Mouse (Mus musculus): ENCODE results near the gene Olfr576. TPM values are rescaled to one million over a fixed set of nuclear protein-coding genes. Genes with fewer than 3 reads are reported as not detected.

The Olfr576 gene
- polyA plus RNA-seq, 1 experiment: not detected

- no peaks in the 10 kb centered on the region for H3K4me1 ChIP-seq (ENCODE audit: control insufficient read depth, insufficient read depth, low read length)
- TF ChIP-seq CTCF (IDR thresholded peaks at IDR 0.05; ENCODE audit: insufficient read depth, low read depth, low read length) (no peak), POLR2A (IDR thresholded peaks at IDR 0.05; ENCODE audit: insufficient read depth, low read depth, low read length) (no peak)
- no peak within 1 kb of the TSS for H3K27ac ChIP-seq (ENCODE audit: insufficient read depth, low read depth, low read length)
- 97% methylated on average over 1 of the region's 1 CpGs for WGBS
- H3K4me3 ChIP-seq (ENCODE audit: insufficient read depth, low read depth, low read length): no peak within 1 kb of the TSS
Measured at GRCm38 (mm10) chr7:102948167-102948566, 14.3 kb upstream of the Olfr576 start, which contains the start of gene Olfr574. Gene Olfr574, plus strand, starts transcription at chr7:102948467.

DNA sequence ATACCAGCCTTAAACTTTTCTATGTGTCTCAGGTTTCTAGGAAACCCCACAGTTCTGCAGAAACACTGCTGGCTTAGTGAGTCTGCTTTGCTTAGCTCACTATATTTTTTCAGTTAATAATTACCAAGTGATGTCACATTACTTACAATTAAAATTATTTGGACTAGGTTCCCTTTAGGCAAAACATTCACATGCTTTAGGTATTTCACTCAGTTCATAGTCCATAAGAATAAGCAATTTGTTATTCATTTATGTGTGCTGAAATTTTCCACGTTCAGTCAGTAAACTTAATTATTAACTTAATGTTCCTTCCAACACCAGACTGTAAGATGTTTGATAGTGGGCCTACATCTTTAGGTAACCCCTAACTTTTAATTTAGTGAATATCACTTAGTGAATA is 11.7 kb upstream of the Olfr576 start:
- TF ChIP-seq CTCF (IDR thresholded peaks at IDR 0.05; ENCODE audit: insufficient read depth, low read depth, low read length) (no peak), POLR2A (IDR thresholded peaks at IDR 0.05; ENCODE audit: insufficient read depth, low read depth, low read length) (no peak)

DNA sequence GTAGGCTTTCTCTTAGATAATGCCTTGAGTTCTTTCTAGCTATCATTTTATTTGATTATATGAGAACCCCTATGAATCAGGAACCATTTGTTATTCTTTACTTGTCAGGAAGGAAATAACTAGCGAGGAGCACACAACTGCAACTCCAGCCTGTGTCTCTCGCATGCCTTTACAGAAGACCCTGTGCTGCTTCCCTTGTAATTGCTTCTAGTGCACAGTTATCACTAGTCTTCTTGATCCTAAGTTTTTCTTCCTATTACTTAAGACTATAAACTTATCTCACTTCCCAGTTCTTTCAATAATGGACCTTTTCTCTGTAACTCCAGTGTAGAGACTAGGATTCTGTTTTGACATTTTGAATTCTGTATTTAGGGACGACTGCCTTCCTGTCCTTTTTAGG is 4.3 kb upstream of the Olfr576 start:
- Histone ChIP-seq H3K4me1 (ENCODE audit: control insufficient read depth, insufficient read depth, low read length) (no peaks in the 10 kb centered on the region), H3K4me3 (ENCODE audit: insufficient read depth, low read depth, low read length) (no peak overlapping the region), H3K27ac (ENCODE audit: insufficient read depth, low read depth, low read length) (no peak overlapping the region)
- TF ChIP-seq POLR2A (IDR thresholded peaks at IDR 0.05; ENCODE audit: insufficient read depth, low read depth, low read length): no peak
- TF ChIP-seq CTCF (IDR thresholded peaks at IDR 0.05; ENCODE audit: insufficient read depth, low read depth, low read length): no peak
- 72% methylated on average over 3 of the region's 3 CpGs for whole genome bisulfite sequencing

More for the DNA sequence above, 11.7 kb upstream of the Olfr576 start:
- Histone ChIP-seq H3K4me3 (ENCODE audit: insufficient read depth, low read depth, low read length) (no peak overlapping the region), H3K27ac (ENCODE audit: insufficient read depth, low read depth, low read length) (no peak overlapping the region), H3K4me1 (ENCODE audit: control insufficient read depth, insufficient read depth, low read length) (no peaks in the 10 kb centered on the region)
- WGBS: 70% methylated on average over 1 of the region's 1 CpGs

GRCm38 (mm10) chr7:102958593-102958992 is 3.9 kb upstream of the Olfr576 start, which contains the start of gene Olfr575:
Gene Olfr575, minus strand, starts transcription at chr7:102958775.
- WGBS: 68% methylated on average over 1 of the region's 1 CpGs
- TF ChIP-seq POLR2A (IDR thresholded peaks at IDR 0.05; ENCODE audit: insufficient read depth, low read depth, low read length): no peak
- no peak for TF ChIP-seq CTCF (IDR thresholded peaks at IDR 0.05; ENCODE audit: insufficient read depth, low read depth, low read length)
- Histone ChIP-seq H3K4me3 (ENCODE audit: insufficient read depth, low read depth, low read length) (no peak within 1 kb of the TSS), H3K4me1 (ENCODE audit: control insufficient read depth, insufficient read depth, low read length) (no peaks in the 10 kb centered on the region), H3K27ac (ENCODE audit: insufficient read depth, low read depth, low read length) (no peak within 1 kb of the TSS)

- TF ChIP-seq POLR2A (IDR thresholded peaks at IDR 0.05; ENCODE audit: insufficient read depth, low read depth, low read length): no peak
- TF ChIP-seq CTCF (IDR thresholded peaks at IDR 0.05; ENCODE audit: insufficient read depth, low read depth, low read length): no peak
- Histone ChIP-seq H3K4me1 (ENCODE audit: control insufficient read depth, insufficient read depth, low read length) (no peaks in the 10 kb centered on the region), H3K4me3 (ENCODE audit: insufficient read depth, low read depth, low read length) (no peak overlapping the region), H3K27ac (ENCODE audit: insufficient read depth, low read depth, low read length) (no peak overlapping the region)
- 33% methylated on average over 1 of the region's 1 CpGs for WGBS
Measured at GRCm38 (mm10) chr7:102974399-102974798, 11.9 kb downstream of the Olfr576 start.

- TF ChIP-seq CTCF (IDR thresholded peaks at IDR 0.05; ENCODE audit: insufficient read depth, low read depth, low read length): no peak
- TF ChIP-seq POLR2A (IDR thresholded peaks at IDR 0.05; ENCODE audit: insufficient read depth, low read depth, low read length): no peak
- WGBS: 79% methylated on average over 2 of the region's 2 CpGs
Measured at GRCm38 (mm10) chr7:102975843-102976242, 13.4 kb downstream of the Olfr576 start, which contains the start of gene Olfr577. Gene Olfr577, minus strand, starts transcription at chr7:102975943.

GRCm38 (mm10) chr7:102989224-102989623 is 26.8 kb downstream of the Olfr576 start, which contains the start of gene Olfr578:
Gene Olfr578, minus strand, starts transcription at chr7:102989324.
- no peak for TF ChIP-seq POLR2A (IDR thresholded peaks at IDR 0.05; ENCODE audit: insufficient read depth, low read depth, low read length)
- TF ChIP-seq CTCF (IDR thresholded peaks at IDR 0.05; ENCODE audit: insufficient read depth, low read depth, low read length): no peak

More at GRCm38 (mm10) chr7:102975843-102976242, 13.4 kb downstream of the Olfr576 start, which contains the start of gene Olfr577:
- Histone ChIP-seq H3K27ac (ENCODE audit: insufficient read depth, low read depth, low read length) (no peak within 1 kb of the TSS), H3K4me3 (ENCODE audit: insufficient read depth, low read depth, low read length) (no peak within 1 kb of the TSS), H3K4me1 (ENCODE audit: control insufficient read depth, insufficient read depth, low read length) (no peaks in the 10 kb centered on the region)

More at GRCm38 (mm10) chr7:102989224-102989623, 26.8 kb downstream of the Olfr576 start, which contains the start of gene Olfr578:
- 74% methylated on average over 3 of the region's 3 CpGs for WGBS
- H3K4me1 ChIP-seq (ENCODE audit: control insufficient read depth, insufficient read depth, low read length): no peaks in the 10 kb centered on the region
- H3K27ac ChIP-seq (ENCODE audit: insufficient read depth, low read depth, low read length): no peak within 1 kb of the TSS
- no peak within 1 kb of the TSS for H3K4me3 ChIP-seq (ENCODE audit: insufficient read depth, low read depth, low read length)

Other genes with a start within 250 kb of the Olfr576 start
- gene Olfr33, start 243.6 kb upstream of the Olfr576 start, polyA plus RNA-seq (2012; ENCODE audit: insufficient read depth, insufficient read length, low replicate concordance, missing spikeins): not detected in 2 replicates
- gene Olfr559, start 235.2 kb upstream of the Olfr576 start, polyA plus RNA-seq (2012; ENCODE audit: insufficient read depth, insufficient read length, low replicate concordance, missing spikeins): not detected in 2 replicates
- gene Olfr560, start 203.3 kb upstream of the Olfr576 start, polyA plus RNA-seq (2012; ENCODE audit: insufficient read depth, insufficient read length, low replicate concordance, missing spikeins): not detected in 2 replicates
- not detected in 2 replicates for gene Olfr78, start 203.2 kb upstream of the Olfr576 start, polyA plus RNA-seq (2012; ENCODE audit: insufficient read depth, insufficient read length, low replicate concordance, missing spikeins)
- not detected in 2 replicates for gene Olfr561, start 191.4 kb upstream of the Olfr576 start, polyA plus RNA-seq (2012; ENCODE audit: insufficient read depth, insufficient read length, low replicate concordance, missing spikeins)
- gene Olfr564, start 159.2 kb upstream of the Olfr576 start, polyA plus RNA-seq (2012; ENCODE audit: insufficient read depth, insufficient read length, low replicate concordance, missing spikeins): not detected in 2 replicates
- not detected in 2 replicates for gene Olfr566, start 103.9 kb upstream of the Olfr576 start, polyA plus RNA-seq (2012; ENCODE audit: insufficient read depth, insufficient read length, low replicate concordance, missing spikeins)
- not detected in 2 replicates for gene Olfr568, start 85.5 kb upstream of the Olfr576 start, polyA plus RNA-seq (2012; ENCODE audit: insufficient read depth, insufficient read length, low replicate concordance, missing spikeins)
- gene Olfr569, start 71.8 kb upstream of the Olfr576 start, polyA plus RNA-seq (2012; ENCODE audit: insufficient read depth, insufficient read length, low replicate concordance, missing spikeins): not detected in 2 replicates
- not detected in 2 replicates for gene Olfr570, start 68.1 kb upstream of the Olfr576 start, polyA plus RNA-seq (2012; ENCODE audit: insufficient read depth, insufficient read length, low replicate concordance, missing spikeins)
- gene Olfr571, start 45.1 kb upstream of the Olfr576 start, polyA plus RNA-seq (2012; ENCODE audit: insufficient read depth, insufficient read length, low replicate concordance, missing spikeins): not detected in 2 replicates
- gene Olfr572, start 38.3 kb upstream of the Olfr576 start, polyA plus RNA-seq (2012; ENCODE audit: insufficient read depth, insufficient read length, low replicate concordance, missing spikeins): not detected in 2 replicates
- gene Olfr573-ps1, start 20.1 kb upstream of the Olfr576 start, polyA plus RNA-seq (2012; ENCODE audit: insufficient read depth, insufficient read length, low replicate concordance, missing spikeins): not detected in 2 replicates
- gene Olfr574, start 14.2 kb upstream of the Olfr576 start, polyA plus RNA-seq (2012; ENCODE audit: insufficient read depth, insufficient read length, low replicate concordance, missing spikeins): not detected in 2 replicates
- not detected in 2 replicates for gene Olfr575, start 3.9 kb upstream of the Olfr576 start, polyA plus RNA-seq (2012; ENCODE audit: insufficient read depth, insufficient read length, low replicate concordance, missing spikeins)
- not detected in 2 replicates for gene Olfr577, start 13.3 kb downstream of the Olfr576 start, polyA plus RNA-seq (2012; ENCODE audit: insufficient read depth, insufficient read length, low replicate concordance, missing spikeins)
- not detected in 2 replicates for gene Olfr578, start 26.7 kb downstream of the Olfr576 start, polyA plus RNA-seq (2012; ENCODE audit: insufficient read depth, insufficient read length, low replicate concordance, missing spikeins)
- gene Olfr582, start 75.4 kb downstream of the Olfr576 start, polyA plus RNA-seq (2012; ENCODE audit: insufficient read depth, insufficient read length, low replicate concordance, missing spikeins): not detected in 2 replicates
- not detected in 2 replicates for gene Olfr583, start 88.6 kb downstream of the Olfr576 start, polyA plus RNA-seq (2012; ENCODE audit: insufficient read depth, insufficient read length, low replicate concordance, missing spikeins)
- gene Olfr584, start 119.2 kb downstream of the Olfr576 start, polyA plus RNA-seq (2012; ENCODE audit: insufficient read depth, insufficient read length, low replicate concordance, missing spikeins): not detected in 2 replicates
- not detected in 2 replicates for gene Olfr585, start 135.1 kb downstream of the Olfr576 start, polyA plus RNA-seq (2012; ENCODE audit: insufficient read depth, insufficient read length, low replicate concordance, missing spikeins)
- gene Olfr586, start 163.0 kb downstream of the Olfr576 start, polyA plus RNA-seq (2012; ENCODE audit: insufficient read depth, insufficient read length, low replicate concordance, missing spikeins): not detected in 2 replicates
- not detected in 2 replicates for gene Olfr588-ps1, start 178.2 kb downstream of the Olfr576 start, polyA plus RNA-seq (2012; ENCODE audit: insufficient read depth, insufficient read length, low replicate concordance, missing spikeins)
- not detected in 2 replicates for gene Olfr589, start 193.7 kb downstream of the Olfr576 start, polyA plus RNA-seq (2012; ENCODE audit: insufficient read depth, insufficient read length, low replicate concordance, missing spikeins)
- not detected in 2 replicates for gene Olfr591, start 215.7 kb downstream of the Olfr576 start, polyA plus RNA-seq (2012; ENCODE audit: insufficient read depth, insufficient read length, low replicate concordance, missing spikeins)
- gene Olfr592, start 222.1 kb downstream of the Olfr576 start, polyA plus RNA-seq (2012; ENCODE audit: insufficient read depth, insufficient read length, low replicate concordance, missing spikeins): not detected in 2 replicates
- gene Olfr593, start 249.2 kb downstream of the Olfr576 start, polyA plus RNA-seq (2012; ENCODE audit: insufficient read depth, insufficient read length, low replicate concordance, missing spikeins): not detected in 2 replicates

Data from olfactory bulb, adult 2 months (tissue).